Mouse (Mus musculus): ENCODE measurements around the gene Lgmn.

- TF ChIP-seq CTCF (IDR thresholded peaks at IDR 0.05; ENCODE audit: low read depth) (no peak), EP300 (IDR thresholded peaks at IDR 0.05; ENCODE audit: low read depth) (no peak)
Measured at GRCm38 (mm10) chr12:102345031-102345815, 94.4 kb downstream of the Lgmn start.

Measured in liver, embryonic 14.5 days (tissue).